Mouse (Mus musculus) C2C12 (cell line): ENCODE results near the gene Gm42791. TPM values are rescaled to one million over a fixed set of nuclear protein-coding genes. Genes with fewer than 3 reads are reported as not detected.

Experiments
- H3K27me3 ChIP-seq: one replicate; pipeline ENCODE4 v1.6.1; 2011; ENCODE audit not compliant: control insufficient read depth, insufficient read depth, insufficient read length
- H3K36me3 ChIP-seq: one replicate; pipeline ENCODE4 v1.6.1; 2011; ENCODE audit not compliant: control insufficient read depth, insufficient read depth
- H3K4me3 ChIP-seq: one replicate; pipeline ENCODE4 v1.5.1; 2011; ENCODE audit warnings: mild to moderate bottlenecking, control low read depth; ENCODE audit not compliant: poor library complexity, insufficient read depth, severe bottlenecking
- H3K79me2 ChIP-seq: one replicate; pipeline ENCODE4 v1.6.1; 2011; ENCODE audit not compliant: control insufficient read depth, insufficient read depth
- H3K79me3 ChIP-seq: one replicate; pipeline ENCODE4 v1.6.1; 2011; ENCODE audit warnings: low read depth, control low read depth
- H3ac ChIP-seq: one replicate; pipeline ENCODE3; 2011; ENCODE audit warnings: low read depth; ENCODE audit not compliant: control insufficient read depth, insufficient read length
- CEBPB ChIP-seq: IDR thresholded peaks from one replicate; pipeline ENCODE4 v1.6.1; 2011; ENCODE audit warnings: low read depth, mild to moderate bottlenecking, control low read depth, moderate library complexity
- CTCF ChIP-seq: IDR thresholded peaks from one replicate; pipeline ENCODE4 v1.5.1; 2011; ENCODE audit not compliant: control insufficient read depth, insufficient read depth, insufficient read length
- FOSL1 ChIP-seq: IDR thresholded peaks from one replicate; pipeline ENCODE4 v1.8.0; 2011; ENCODE audit warnings: mild to moderate bottlenecking, low read length; ENCODE audit not compliant: poor library complexity, insufficient read depth, severe bottlenecking
- MAX ChIP-seq: IDR thresholded peaks from one replicate; pipeline ENCODE4 v1.6.1; 2011; ENCODE audit warnings: mild to moderate bottlenecking, control low read depth
- MYOD1 ChIP-seq: IDR thresholded peaks from one replicate; pipeline ENCODE4 v1.6.1; 2011; ENCODE audit warnings: low read depth; ENCODE audit not compliant: control insufficient read depth, insufficient read length
- MYOG ChIP-seq: IDR thresholded peaks from one replicate; pipeline ENCODE4 v1.6.1; 2011; ENCODE audit not compliant: control insufficient read depth, insufficient read length; ENCODE audit errors: extremely low read depth
- USF1 ChIP-seq: IDR thresholded peaks from one replicate; pipeline ENCODE4 v1.6.1; 2011; ENCODE audit warnings: low read depth, mild to moderate bottlenecking, control low read depth, moderate library complexity
- polyA plus RNA-seq: library from polyadenylated mRNA; unstranded; fragments of >200 nt; fragmentation: generic; extraction: Trizol; gene quantifications from one replicate; pipeline ENCODE4 v1.2.1, GENCODE M21; 2012; ENCODE audit warnings: missing spikeins

Gene Gm42791
- polyA plus RNA-seq, 1 experiment: not detected

DNA sequence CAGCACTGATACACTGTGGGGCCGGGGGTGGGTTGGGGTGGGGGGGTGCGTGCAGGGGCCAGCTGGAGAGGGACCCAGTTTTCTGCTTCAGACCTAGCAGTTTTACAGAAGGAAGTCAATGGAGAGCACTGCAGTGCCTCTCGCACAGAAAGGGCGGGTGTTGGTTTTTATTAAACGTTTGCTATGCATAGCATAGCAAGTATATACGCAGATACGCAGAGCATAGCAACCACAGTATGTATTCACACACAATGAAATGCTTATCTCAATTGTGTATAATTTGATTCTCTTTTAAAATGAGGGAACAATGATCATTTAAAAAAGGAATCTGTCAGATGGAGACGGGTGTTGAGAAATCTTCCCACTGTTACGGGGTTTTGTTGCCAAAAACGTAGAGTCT is 132.1 kb downstream of the Gm42791 start:
- Histone ChIP-seq H3K79me3 (no peaks in the 10 kb centered on the region), H3K4me3 (no peak overlapping the region), H3ac (no peak overlapping the region), H3K36me3 (no peaks in the 10 kb centered on the region), H3K27me3 (peaks cover 4% of the 10 kb centered on the region), H3K79me2 (no peaks in the 10 kb centered on the region)
- no peak for TF ChIP-seq MYOD1
- no peak for TF ChIP-seq FOSL1

DNA sequence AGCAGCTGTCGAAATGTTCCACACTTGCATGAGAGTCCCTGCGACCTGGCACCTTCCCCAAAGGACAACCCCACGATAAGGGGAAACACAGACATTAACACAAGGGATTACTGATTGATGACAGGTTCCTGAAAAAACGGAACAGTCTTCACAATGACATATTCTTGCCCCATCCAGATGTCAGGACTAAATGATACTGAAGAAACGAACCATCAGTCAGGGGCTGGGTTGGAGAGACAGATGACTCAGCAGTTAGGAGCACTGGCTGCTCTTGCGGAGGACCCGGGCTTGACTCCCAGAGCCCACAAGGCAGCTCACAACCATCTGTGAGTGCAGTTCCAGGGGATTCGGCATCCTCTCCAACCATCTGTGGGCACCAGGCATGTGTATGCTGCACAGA is 132.8 kb downstream of the Gm42791 start:
- Histone ChIP-seq H3K4me3 (no peak overlapping the region), H3K79me2 (no peaks in the 10 kb centered on the region), H3K79me3 (no peaks in the 10 kb centered on the region), H3ac (no peak overlapping the region), H3K36me3 (no peaks in the 10 kb centered on the region), H3K27me3 (peaks cover 4% of the 10 kb centered on the region)
- TF ChIP-seq MAX (no peak), USF1 (no peak)

DNA sequence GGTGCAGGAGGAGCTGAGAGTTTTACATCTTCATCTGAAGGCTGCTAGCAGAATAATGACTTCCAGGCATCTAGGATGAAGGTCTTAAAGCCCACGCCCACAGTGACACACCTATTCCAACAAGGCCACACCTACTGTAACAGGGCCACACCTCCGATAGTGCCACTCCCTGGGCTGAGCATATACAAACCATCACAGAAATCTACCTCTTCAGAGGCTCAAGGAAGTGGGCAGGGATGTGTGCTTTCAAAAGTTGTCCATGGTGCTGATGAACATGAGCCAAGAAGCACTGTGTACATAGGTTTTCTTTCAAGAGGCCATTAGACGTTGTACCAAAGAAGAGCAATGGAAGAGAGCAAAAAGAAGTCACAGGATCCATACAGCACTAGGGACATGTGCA is 137.4 kb downstream of the Gm42791 start:
- Histone ChIP-seq H3ac (no peak overlapping the region), H3K4me3 (no peak overlapping the region), H3K36me3 (no peaks in the 10 kb centered on the region), H3K79me3 (no peaks in the 10 kb centered on the region), H3K79me2 (no peaks in the 10 kb centered on the region), H3K27me3 (peaks cover 4% of the 10 kb centered on the region)
- TF ChIP-seq CTCF (no peak), FOSL1 (no peak), USF1 (no peak), MAX (no peak), MYOG (no peak), MYOD1 (no peak), CEBPB (no peak)

GRCm38 (mm10) chr5:148855047-148855446 is 139.9 kb downstream of the Gm42791 start:
- Histone ChIP-seq H3K79me3 (no peaks in the 10 kb centered on the region), H3ac (no peak overlapping the region), H3K27me3 (no peaks in the 10 kb centered on the region), H3K36me3 (no peaks in the 10 kb centered on the region), H3K79me2 (no peaks in the 10 kb centered on the region), H3K4me3 (no peak overlapping the region)
- TF ChIP-seq CEBPB: no peak
- no peak for TF ChIP-seq USF1
- TF ChIP-seq FOSL1: no peak
- TF ChIP-seq MYOG: no peak
- no peak for TF ChIP-seq MAX
- TF ChIP-seq MYOD1: no peak
- no peak for TF ChIP-seq CTCF

DNA sequence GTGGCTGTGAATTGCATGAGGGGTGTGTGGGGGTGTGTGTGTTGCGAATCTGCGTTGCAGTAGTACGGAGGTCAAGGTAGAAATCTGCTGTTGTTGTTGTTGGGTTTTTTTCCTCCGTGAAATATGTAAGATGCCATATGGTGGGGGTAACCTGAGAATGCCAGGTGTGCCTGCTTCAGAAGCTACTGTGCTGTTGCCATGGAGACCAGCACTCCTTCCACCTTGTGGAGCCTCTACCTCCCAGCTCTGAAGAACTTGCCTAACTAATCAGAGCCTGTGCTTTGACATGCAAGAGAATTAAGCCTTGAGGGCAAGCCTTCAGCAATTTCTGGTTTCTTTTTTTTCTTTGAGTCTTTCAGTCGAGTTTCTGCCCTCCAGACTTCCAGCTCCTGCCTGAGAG is 140.8 kb downstream of the Gm42791 start:
- TF ChIP-seq USF1: no peak
- TF ChIP-seq MYOG: no peak
- no peak for TF ChIP-seq CTCF
- no peak for TF ChIP-seq MAX
- no peaks in the 10 kb centered on the region for H3K36me3 ChIP-seq
- H3K79me2 ChIP-seq: no peaks in the 10 kb centered on the region
- no peak overlapping the region for H3K4me3 ChIP-seq
- H3ac ChIP-seq: no peak overlapping the region
- H3K79me3 ChIP-seq: no peaks in the 10 kb centered on the region
- H3K27me3 ChIP-seq: no peaks in the 10 kb centered on the region

GRCm38 (mm10) chr5:148849516-148849915 is 145.4 kb downstream of the Gm42791 start:
- H3K27me3 ChIP-seq: no peaks in the 10 kb centered on the region
- no peak overlapping the region for H3ac ChIP-seq
- TF ChIP-seq MAX (no peak), FOSL1 (no peak), CEBPB (no peak), MYOG (no peak), MYOD1 (no peak), USF1 (no peak), CTCF (no peak)
- no peaks in the 10 kb centered on the region for H3K79me2 ChIP-seq
- no peaks in the 10 kb centered on the region for H3K79me3 ChIP-seq
- H3K36me3 ChIP-seq: no peaks in the 10 kb centered on the region
- H3K4me3 ChIP-seq: no peak overlapping the region
